Mouse (Mus musculus): Measurements from ENCODE around the gene H2-Oa.

Gene H2-Oa

GRCm38 (mm10) chr17:34092197-34092875, at the start of gene H2-Oa:
H2-Oa (plus strand) TSS chr17:34092340.
- no peak for DNase-seq (ENCODE audit: low spot score)

DNA sequence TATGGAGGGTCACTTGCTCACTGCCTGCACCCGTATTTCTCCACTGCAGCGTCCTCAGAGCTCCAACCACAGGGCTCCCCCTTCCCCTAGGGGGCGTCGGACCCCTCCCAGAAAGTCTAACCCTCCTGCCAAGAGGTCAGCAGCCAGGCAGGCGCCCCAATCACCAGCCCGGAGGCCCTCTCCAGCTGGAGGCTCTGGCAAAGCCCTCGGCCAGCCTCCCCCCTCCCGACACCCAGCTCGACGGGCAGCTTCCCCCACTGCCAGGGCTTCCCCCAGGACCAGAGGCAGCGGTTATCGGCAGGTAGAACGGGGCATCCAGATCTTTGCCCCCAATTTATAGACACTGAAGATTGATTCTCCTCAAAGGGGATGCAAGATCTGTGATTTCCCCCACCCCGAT, 46.2 kb upstream of the H2-Oa start:
- no peak for DNase-seq (ENCODE audit: low spot score)

DNA sequence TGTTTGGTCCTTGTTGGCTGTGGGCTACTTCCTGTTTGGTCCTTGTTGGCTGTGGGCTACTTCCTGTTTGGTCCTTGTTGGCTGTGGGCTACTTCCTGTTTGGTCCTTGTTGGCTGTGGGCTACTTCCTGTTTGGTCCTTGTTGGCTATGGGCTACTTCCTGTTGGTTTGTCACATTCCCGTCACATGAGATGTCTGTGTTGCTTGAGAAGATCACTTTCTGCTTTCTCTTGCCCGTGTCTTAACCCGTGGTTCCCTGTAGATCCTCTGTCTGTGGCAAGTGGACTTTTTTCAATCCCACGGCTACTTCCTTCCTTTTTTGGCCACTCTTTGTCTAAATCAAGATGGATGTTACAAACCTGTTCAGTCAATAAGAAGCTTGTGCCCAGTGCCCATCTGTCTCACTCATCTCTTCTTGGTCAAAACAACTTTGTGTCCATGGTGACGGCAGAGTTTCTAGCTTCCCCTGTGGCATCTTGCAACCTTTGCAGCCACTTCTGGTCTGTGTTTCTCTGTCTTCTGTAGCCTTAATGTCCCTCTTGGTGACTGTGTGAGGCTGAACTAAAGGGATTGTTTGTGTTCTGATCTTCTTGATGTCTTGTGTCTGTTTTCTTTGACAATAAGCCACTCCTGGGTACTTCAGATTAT, 44.6 kb upstream of the H2-Oa start:
- no peak for DNase-seq (ENCODE audit: low spot score)

- no peak for DNase-seq (ENCODE audit: low spot score)
Measured at GRCm38 (mm10) chr17:34057224-34057623, 34.9 kb upstream of the H2-Oa start.

DNA sequence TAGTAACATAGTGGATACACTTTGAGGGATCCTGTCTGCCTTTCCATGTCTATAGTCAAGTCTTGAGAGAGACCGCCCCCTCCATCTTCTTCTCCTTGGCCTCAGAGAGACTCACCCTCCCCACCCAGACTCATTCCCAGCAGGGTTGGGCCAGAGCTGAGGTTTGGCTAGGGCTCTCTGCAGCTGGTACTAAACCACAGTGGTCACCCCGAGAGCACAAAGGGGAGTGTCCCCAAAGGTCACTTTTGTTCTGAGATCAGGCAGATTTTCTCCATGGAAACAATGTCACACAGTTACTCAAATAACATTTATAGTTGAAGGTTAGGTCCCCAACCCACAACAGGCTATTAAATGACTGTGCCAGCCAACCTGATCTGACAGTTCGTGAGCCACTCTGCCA, 23.3 kb upstream of the H2-Oa start:
- DNase-seq (ENCODE audit: low spot score) = no peak

DNA sequence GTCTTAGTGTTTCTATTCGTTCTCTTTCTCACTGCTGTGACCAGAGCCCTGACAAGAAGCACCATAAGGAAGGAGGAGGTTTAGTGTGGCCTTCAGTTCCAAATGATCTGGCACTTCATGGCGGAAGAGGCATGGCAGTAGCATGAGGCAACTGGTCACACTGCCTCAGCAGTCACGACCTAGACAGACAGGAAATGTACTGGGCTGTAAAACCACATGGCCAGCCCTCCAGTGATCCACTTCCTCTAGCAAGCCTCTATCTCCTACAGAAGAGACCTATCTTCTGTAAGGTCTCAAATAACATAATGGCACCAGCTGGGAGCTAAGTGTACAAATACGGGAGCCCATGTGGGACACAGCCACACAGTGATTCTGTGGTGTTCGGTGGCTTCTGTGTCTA, 20.0 kb upstream of the H2-Oa start:
- no peak for DNase-seq (ENCODE audit: low spot score)

DNA sequence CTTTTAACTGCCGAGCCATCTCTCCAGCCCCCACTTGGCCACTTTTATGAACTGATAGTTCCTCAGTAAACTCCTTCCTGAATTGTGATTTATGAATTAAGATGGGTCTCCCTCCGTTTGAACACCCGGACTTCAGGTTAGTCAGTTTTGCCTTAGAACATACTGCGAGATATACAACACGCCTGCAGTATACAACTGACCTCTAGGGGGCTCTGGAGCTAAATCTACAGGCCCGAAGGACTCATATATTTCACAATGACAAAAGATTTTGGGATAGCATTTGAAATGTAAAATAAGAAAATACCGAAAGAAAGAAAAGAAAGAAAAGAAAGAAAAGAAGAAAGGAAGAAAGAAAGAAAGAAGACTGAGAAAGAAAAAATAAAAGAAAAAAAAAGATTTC, 16.9 kb upstream of the H2-Oa start:
- DNase-seq (ENCODE audit: low spot score) = peak; percentile 81

DNA sequence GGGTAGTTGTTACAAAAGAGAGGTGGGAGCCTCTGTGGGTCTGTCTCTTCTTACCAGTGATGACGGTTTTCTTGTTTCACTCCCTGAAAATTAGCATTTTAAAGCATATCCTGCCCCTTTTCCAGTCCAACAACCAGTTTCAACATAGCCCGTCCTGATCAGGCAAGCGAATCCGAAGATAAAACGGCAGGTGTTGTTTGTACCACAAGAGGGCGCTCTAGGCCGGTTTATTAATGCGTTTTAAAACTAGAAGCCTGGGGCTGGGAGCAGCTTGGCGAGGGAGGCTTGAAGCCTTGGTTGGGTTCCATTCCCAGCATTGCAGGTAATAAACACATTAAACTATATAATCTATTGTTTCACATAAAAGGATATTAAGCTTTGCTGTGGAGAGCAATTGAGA, 14.6 kb upstream of the H2-Oa start:
- DNase-seq (ENCODE audit: low spot score) = peak; percentile 95

- DNase-seq (ENCODE audit: low spot score) = no peak
Measured at GRCm38 (mm10) chr17:34078148-34078547, 14.0 kb upstream of the H2-Oa start.

GRCm38 (mm10) chr17:34079002-34079401, 13.1 kb upstream of the H2-Oa start:
- no peak for DNase-seq (ENCODE audit: low spot score)

- DNase-seq (ENCODE audit: low spot score) = peak; percentile 55
Measured at GRCm38 (mm10) chr17:34079621-34080020, 12.5 kb upstream of the H2-Oa start.

DNA sequence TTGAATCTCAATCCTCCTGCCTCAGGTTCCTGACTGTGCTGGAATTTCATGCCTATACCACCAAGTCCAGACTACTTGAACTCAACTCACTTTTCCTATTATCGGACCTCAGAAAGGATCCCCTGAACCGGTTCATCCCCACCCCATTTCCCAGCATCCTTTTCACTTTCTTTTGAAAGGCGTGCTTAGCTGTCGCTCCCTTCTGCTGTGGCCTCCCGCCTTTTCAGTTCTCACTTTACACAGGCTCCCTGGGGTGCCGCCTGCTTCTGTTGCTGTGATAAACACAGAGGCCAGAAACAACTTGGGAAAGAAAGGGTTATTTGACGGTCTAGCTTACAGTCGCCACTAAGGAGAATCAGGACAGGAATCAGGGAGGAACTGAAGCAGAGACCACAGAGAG, 9.0 kb upstream of the H2-Oa start:
- no peak for DNase-seq (ENCODE audit: low spot score)

GRCm38 (mm10) chr17:34087386-34087785, 4.8 kb upstream of the H2-Oa start:
- DNase-seq (ENCODE audit: low spot score) = no peak

GRCm38 (mm10) chr17:34088124-34088523, 4.0 kb upstream of the H2-Oa start:
- DNase-seq (ENCODE audit: low spot score) = no peak

- peak; percentile 46 for DNase-seq (ENCODE audit: low spot score)
Measured at GRCm38 (mm10) chr17:34090923-34091322, 1.2 kb upstream of the H2-Oa start.

GRCm38 (mm10) chr17:34093199-34093874, 1.2 kb downstream of the H2-Oa start:
- DNase-seq (ENCODE audit: low spot score) = peak; percentile 73

- DNase-seq (ENCODE audit: low spot score) = no peak
Measured at GRCm38 (mm10) chr17:34094283-34095035, 2.3 kb downstream of the H2-Oa start.

GRCm38 (mm10) chr17:34096497-34097010, 4.4 kb downstream of the H2-Oa start:
- no peak for DNase-seq (ENCODE audit: low spot score)

- DNase-seq (ENCODE audit: low spot score) = no peak
Measured at GRCm38 (mm10) chr17:34097272-34097671, 5.1 kb downstream of the H2-Oa start.

GRCm38 (mm10) chr17:34098709-34099479, 6.8 kb downstream of the H2-Oa start:
- no peak for DNase-seq (ENCODE audit: low spot score)

DNA sequence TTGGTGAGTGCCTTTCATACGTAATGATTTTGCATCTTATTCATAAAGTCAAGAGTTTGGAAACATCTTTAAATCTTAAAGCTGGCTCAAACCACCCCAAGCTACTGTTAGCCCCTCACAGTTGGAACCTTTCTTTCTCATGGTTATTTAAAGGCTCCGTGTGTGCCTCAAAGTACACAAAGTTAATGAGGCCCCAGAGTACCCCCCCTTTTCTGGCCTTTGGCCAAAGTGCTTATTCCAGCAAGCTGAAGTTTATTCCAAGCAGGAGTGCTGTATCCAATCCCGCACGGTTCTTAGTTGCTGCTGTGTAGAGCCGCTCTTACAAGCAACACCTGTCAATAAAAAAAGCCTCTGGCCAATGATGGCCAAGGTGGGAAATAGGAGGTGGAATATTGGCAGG, 7.4 kb downstream of the H2-Oa start:
- DNase-seq (ENCODE audit: low spot score) = no peak

- DNase-seq (ENCODE audit: low spot score) = no peak
Measured at GRCm38 (mm10) chr17:34101185-34101584, 9.0 kb downstream of the H2-Oa start.
